Mouse (Mus musculus) embryonic fibroblast, embryonic 13.5 days (primary cell): Measurements from ENCODE around the gene Apmap. TPM values are rescaled to one million over a fixed set of nuclear protein-coding genes. Genes with fewer than 3 reads are reported as not detected.

Source experiments
- H3K27ac ChIP-seq: 2 replicates; pipeline ENCODE4 v1.5.1; 2012; ENCODE audit warnings: low read length, control low read depth, inconsistent platforms; ENCODE audit not compliant: insufficient read depth
- H3K4me1 ChIP-seq: 2 replicates; pipeline ENCODE4 v1.6.1; 2011; ENCODE audit warnings: low read length; ENCODE audit not compliant: control insufficient read depth, insufficient read depth
- H3K4me3 ChIP-seq: 2 replicates; pipeline ENCODE4 v1.5.1; 2011; ENCODE audit warnings: mild to moderate bottlenecking, control low read depth, low read length; ENCODE audit not compliant: insufficient read depth
- CTCF ChIP-seq: IDR thresholded peaks from 2 replicates; pipeline ENCODE4 v1.5.1; 2011; ENCODE audit warnings: mild to moderate bottlenecking, control low read depth, low read length, moderate library complexity, borderline replicate concordance; ENCODE audit not compliant: insufficient read depth
- POLR2A ChIP-seq: IDR thresholded peaks from 2 replicates; pipeline ENCODE4 v1.6.1; 2011; ENCODE audit warnings: low read depth, mild to moderate bottlenecking, control low read depth, low read length, moderate library complexity
- polyA plus RNA-seq: library from polyadenylated mRNA; stranded (reverse); fragments of >200 nt; gene quantifications from 2 replicates; pipeline ENCODE4 v1.2.4, GENCODE M21; 2011; ENCODE audit warnings: low read depth; ENCODE audit not compliant: missing spikeins, insufficient read length

Gene Apmap
- polyA plus RNA-seq, 1 experiment: 19.4 TPM

DNA sequence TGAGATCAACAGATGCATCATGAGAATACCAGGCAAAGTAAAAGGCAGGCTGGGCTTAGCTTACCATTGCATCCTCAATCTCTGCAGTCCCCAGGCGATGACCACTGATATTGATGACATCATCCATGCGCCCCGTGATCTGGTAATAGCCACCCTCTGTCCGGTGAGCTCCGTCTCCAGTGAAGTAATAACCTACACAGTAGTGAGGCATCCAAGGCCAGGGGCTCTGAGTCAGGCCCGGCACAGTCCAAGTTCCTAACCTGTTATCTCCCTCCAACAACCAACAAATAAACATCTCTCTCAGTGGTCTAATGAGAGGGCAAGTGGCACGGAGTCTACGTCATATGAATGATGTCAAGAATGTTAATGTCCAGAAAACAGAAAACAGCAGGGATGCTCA lies 16.6 kb upstream of the Apmap start:
- no peak for TF ChIP-seq CTCF
- TF ChIP-seq POLR2A: no peak
- H3K4me3 ChIP-seq: no peak overlapping the region

GRCm38 (mm10) chr2:150623957-150624356 lies 15.6 kb upstream of the Apmap start:
- TF ChIP-seq CTCF (no peak), POLR2A (no peak)
- Histone ChIP-seq H3K27ac (no peak overlapping the region), H3K4me1 (no peaks in the 10 kb centered on the region), H3K4me3 (no peak overlapping the region)

More for the DNA sequence above, 16.6 kb upstream of the Apmap start:
- no peaks in the 10 kb centered on the region for H3K4me1 ChIP-seq
- H3K27ac ChIP-seq: no peak overlapping the region

- Histone ChIP-seq H3K4me3 (no peak overlapping the region), H3K27ac (no peak overlapping the region), H3K4me1 (no peaks in the 10 kb centered on the region)
- TF ChIP-seq POLR2A (no peak), CTCF (no peak)
Observed at GRCm38 (mm10) chr2:150621698-150622097, 13.3 kb upstream of the Apmap start.

DNA sequence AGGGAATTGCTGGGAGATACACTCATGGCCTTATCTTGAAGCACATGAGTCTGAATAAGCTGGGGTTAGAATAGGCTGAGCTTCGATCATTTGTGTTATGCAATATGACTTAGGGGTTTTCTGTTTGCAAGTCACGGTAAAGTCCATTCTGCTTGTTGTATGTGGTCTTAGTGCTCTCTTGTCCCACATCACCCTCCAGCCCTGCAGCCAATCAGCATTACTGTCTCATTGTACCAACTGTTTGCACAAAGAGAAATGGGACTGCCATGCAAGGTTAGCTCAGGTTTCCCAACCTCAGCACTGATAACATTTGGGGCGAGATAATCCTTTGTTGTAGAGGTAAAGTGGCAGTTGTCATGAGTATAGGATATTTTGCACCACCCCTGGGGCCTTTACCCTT lies 1.7 kb upstream of the Apmap start:
- Histone ChIP-seq H3K4me1 (no peaks in the 10 kb centered on the region), H3K4me3 (no peak overlapping the region), H3K27ac (no peak overlapping the region)
- TF ChIP-seq POLR2A (no peak), CTCF (no peak)

GRCm38 (mm10) chr2:150608872-150609560 lies 649 bp upstream of the Apmap start:
- Histone ChIP-seq H3K4me3 (peak overlapping the region; percentile 95), H3K4me1 (no peaks in the 10 kb centered on the region), H3K27ac (no peak overlapping the region)
- no peak for TF ChIP-seq POLR2A
- TF ChIP-seq CTCF: no peak

- H3K27ac ChIP-seq: no peak overlapping the region
- no peak for TF ChIP-seq POLR2A
- TF ChIP-seq CTCF: no peak
- H3K4me3 ChIP-seq: no peak overlapping the region
- no peaks in the 10 kb centered on the region for H3K4me1 ChIP-seq
Observed at GRCm38 (mm10) chr2:150607086-150607485, 1.3 kb downstream of the Apmap start.

DNA sequence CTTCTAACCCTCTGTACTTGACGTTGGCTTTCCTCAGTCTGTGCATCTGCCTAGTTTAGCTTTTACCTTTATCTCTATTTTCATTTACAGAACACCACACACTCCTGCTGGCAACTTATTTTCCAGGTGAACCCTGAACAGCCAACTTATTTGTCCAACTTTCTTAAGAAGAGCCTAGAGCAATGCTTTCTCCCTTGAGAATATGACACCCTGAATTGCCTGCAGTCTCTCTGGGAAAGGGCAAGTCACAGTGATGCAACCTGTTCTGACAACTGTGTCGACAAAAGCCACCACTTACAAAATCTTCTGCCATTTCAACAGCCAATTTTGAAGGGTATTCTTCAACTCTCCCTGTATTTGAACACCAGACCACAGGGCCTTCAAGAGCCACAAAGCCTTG lies 3.6 kb downstream of the Apmap start:
- Histone ChIP-seq H3K27ac (no peak overlapping the region), H3K4me1 (no peaks in the 10 kb centered on the region), H3K4me3 (no peak overlapping the region)
- no peak for TF ChIP-seq POLR2A
- no peak for TF ChIP-seq CTCF

GRCm38 (mm10) chr2:150602166-150602565 lies 6.2 kb downstream of the Apmap start:
- no peaks in the 10 kb centered on the region for H3K4me1 ChIP-seq
- TF ChIP-seq POLR2A (no peak), CTCF (no peak)
- H3K4me3 ChIP-seq: no peak overlapping the region
- no peak overlapping the region for H3K27ac ChIP-seq

GRCm38 (mm10) chr2:150600263-150600662 lies 8.1 kb downstream of the Apmap start:
- TF ChIP-seq POLR2A (no peak), CTCF (no peak)
- Histone ChIP-seq H3K4me1 (no peaks in the 10 kb centered on the region), H3K4me3 (no peak overlapping the region), H3K27ac (no peak overlapping the region)

- no peak for TF ChIP-seq CTCF
- Histone ChIP-seq H3K4me1 (no peaks in the 10 kb centered on the region), H3K27ac (no peak overlapping the region), H3K4me3 (no peak overlapping the region)
Observed at GRCm38 (mm10) chr2:150595411-150596190, 12.8 kb downstream of the Apmap start.

- no peak for TF ChIP-seq CTCF
- no peak for TF ChIP-seq POLR2A
- Histone ChIP-seq H3K27ac (no peak overlapping the region), H3K4me1 (no peaks in the 10 kb centered on the region), H3K4me3 (no peak overlapping the region)
Observed at GRCm38 (mm10) chr2:150589076-150589475, 19.3 kb downstream of the Apmap start.
